Mouse (Mus musculus): ENCODE data around the gene Phkb. TPM values are rescaled to one million over a fixed set of nuclear protein-coding genes. Genes with fewer than 3 reads are reported as not detected.
"Not testable (repeated sequence)": the region's sequence is repeated elsewhere in the genome, so short reads cannot be mapped to it uniquely, and the experiment has no call there.

The Phkb gene
- polyA plus RNA-seq, 1 experiment from 2014 or later, result 26.0 TPM

DNA sequence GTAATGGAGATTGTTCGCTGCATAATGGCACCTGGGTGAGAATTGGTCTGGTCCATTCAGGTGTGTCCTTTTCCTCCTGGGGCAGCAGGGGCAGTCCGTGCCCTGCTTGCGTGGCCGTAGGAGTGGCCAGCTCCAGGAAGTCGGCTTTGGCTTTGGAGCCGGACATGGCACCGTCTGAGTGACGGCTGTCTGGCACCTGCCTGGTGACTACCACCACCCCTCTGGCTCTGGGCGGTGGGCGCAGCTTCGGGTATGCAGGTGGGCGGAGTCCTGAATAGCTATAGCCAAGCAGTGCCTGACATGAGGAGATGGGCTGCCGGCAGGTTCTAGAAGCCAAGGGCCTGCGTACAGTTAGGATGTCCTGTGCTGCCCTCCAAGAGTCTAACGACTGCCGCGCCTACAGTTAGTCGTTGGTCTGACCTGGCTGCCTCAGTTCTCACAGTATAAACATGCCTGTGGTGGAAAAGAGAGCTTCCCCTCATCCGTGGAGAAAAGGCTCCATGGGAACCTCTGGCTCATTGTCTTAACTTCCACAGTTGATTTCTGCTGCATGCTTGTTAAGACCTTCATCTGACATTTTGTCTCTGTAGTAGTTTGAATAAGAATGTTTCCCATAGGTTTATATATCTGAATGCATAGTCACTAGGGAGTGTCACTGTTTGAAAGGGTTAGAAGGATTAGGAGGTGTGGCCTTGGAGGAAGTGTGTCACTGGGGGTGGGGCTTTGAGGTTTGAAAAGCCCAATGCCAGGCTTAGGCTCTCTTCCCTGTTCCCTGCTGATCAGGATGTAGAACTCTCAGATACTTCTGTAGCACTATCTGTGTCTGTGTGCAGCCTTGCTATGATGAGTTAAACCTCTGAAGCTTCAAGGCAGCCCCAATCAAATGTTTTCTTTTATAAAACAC lies 13.7 kb downstream of the Phkb start:
- Histone ChIP-seq H3K4me3 (replicated peaks; ENCODE audit: low read length) (no peak overlapping the region), H3K9ac (replicated peaks; ENCODE audit: low read depth, low read length) (no peak overlapping the region), H3K9me3 (ENCODE audit: control insufficient read depth, low read length) (no peaks in the 10 kb centered on the region), H3K27me3 (replicated peaks; ENCODE audit: control insufficient read depth, insufficient read depth, low read length) (no peaks in the 10 kb centered on the region), H3K36me3 (ENCODE audit: control insufficient read depth, insufficient read depth) (no peaks in the 10 kb centered on the region), H3K4me2 (ENCODE audit: low read length) (no peak overlapping the region), H3K27ac (ENCODE audit: low read length) (no peak overlapping the region), H3K4me1 (replicated peaks; ENCODE audit: control insufficient read depth, insufficient read depth, low read length) (no peaks in the 10 kb centered on the region)
- 89% methylated on average over 19 of the region's 19 CpGs for WGBS
- no peak for ATAC-seq

DNA sequence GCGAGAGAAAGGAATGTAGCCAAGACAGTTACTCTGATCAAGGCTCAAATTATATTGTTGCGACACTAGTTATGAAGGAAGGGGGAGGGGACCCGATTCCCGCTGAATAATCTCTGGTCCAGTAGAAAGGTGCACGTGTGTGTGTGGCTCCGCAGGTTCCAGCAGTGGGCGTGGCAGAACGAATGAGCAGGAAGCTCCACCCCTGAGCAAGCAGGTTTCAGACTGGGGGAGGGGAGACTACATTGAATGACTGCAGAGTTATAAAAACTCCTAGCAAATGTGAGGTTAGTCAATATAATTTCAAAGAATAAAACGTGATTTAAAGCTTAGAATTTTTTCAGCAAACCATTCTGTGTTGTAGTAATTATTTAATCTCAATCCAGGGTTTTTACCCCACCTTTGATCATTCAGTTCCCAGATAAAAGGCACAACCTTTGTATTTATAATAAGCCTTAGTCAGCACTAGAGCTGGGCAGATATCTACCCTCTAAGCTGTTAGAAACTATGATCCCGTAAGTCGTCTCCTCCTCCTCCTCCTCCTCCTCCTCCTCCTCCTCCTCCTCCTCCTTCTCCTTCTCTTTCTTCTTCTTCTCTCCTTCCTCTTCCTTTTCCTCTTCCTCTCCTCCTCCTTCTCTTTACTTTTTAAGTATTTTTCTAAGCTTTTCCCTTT lies 16.6 kb downstream of the Phkb start:
- WGBS, result 39% methylated on average over 11 of the region's 11 CpGs
- not testable (repeated sequence) for H3K9me3 ChIP-seq (ENCODE audit: control insufficient read depth, low read length); H3K4me1 ChIP-seq (replicated peaks; ENCODE audit: control insufficient read depth, insufficient read depth, low read length); H3K36me3 ChIP-seq (ENCODE audit: control insufficient read depth, insufficient read depth); H3K27ac ChIP-seq (ENCODE audit: low read length); H3K27me3 ChIP-seq (replicated peaks; ENCODE audit: control insufficient read depth, insufficient read depth, low read length); H3K4me3 ChIP-seq (replicated peaks; ENCODE audit: low read length); ATAC-seq; H3K4me2 ChIP-seq (ENCODE audit: low read length); H3K9ac ChIP-seq (replicated peaks; ENCODE audit: low read depth, low read length)

DNA sequence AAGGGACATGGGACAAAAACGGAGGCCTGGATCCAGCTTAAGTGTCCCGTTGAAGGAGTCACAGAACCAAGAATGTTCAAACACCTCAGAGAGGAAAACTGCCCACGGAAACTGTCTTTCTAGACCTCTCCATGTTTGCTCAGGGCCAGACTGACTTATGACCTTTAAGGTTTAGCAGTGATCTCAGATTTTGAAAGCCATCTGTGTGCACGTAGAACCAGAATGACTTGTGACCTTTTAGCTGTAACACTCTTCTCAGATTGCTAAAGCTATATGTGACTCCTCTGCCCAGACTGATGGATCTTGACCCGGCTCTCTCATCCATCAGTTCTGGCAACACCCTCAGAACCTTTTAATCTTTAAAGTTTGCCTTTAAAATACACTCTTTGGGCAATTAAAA lies 19.9 kb downstream of the Phkb start:
- H3K4me1 ChIP-seq (replicated peaks; ENCODE audit: control insufficient read depth, insufficient read depth, low read length), result no peaks in the 10 kb centered on the region
- no peak overlapping the region for H3K27ac ChIP-seq (ENCODE audit: low read length)
- H3K36me3 ChIP-seq (ENCODE audit: control insufficient read depth, insufficient read depth), result no peaks in the 10 kb centered on the region
- no peaks in the 10 kb centered on the region for H3K27me3 ChIP-seq (replicated peaks; ENCODE audit: control insufficient read depth, insufficient read depth, low read length)
- no peak overlapping the region for H3K9ac ChIP-seq (replicated peaks; ENCODE audit: low read depth, low read length)
- no peak overlapping the region for H3K4me2 ChIP-seq (ENCODE audit: low read length)
- 89% methylated on average over 5 of the region's 5 CpGs for WGBS
- no peak for ATAC-seq
- H3K4me3 ChIP-seq (replicated peaks; ENCODE audit: low read length), result no peak overlapping the region
- H3K9me3 ChIP-seq (ENCODE audit: control insufficient read depth, low read length), result no peaks in the 10 kb centered on the region

DNA sequence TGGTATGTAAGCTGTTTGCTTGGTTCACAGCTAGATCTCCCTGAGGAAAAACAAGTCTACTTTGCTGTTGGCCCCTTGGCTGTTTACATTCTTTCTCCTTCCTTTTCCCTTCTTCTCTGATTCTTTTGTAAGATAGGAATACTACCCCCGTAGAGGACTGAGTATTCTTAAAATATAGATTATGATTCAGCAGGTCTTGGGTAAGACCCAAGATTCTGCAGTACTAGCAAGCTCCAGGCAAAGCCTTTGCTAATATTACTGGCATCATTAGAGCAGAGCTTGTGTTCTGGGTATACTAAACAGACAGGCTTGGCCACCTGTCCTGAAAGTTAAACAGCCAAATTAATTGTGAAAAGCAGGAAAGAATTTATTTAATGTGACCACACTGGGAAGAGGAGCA lies 21.6 kb downstream of the Phkb start:
- no peaks in the 10 kb centered on the region for H3K9me3 ChIP-seq (ENCODE audit: control insufficient read depth, low read length)
- no peak for ATAC-seq
- 89% methylated on average over 1 of the region's 1 CpGs for WGBS
- no peaks in the 10 kb centered on the region for H3K4me1 ChIP-seq (replicated peaks; ENCODE audit: control insufficient read depth, insufficient read depth, low read length)
- no peak overlapping the region for H3K4me2 ChIP-seq (ENCODE audit: low read length)
- H3K9ac ChIP-seq (replicated peaks; ENCODE audit: low read depth, low read length), result no peak overlapping the region
- no peaks in the 10 kb centered on the region for H3K36me3 ChIP-seq (ENCODE audit: control insufficient read depth, insufficient read depth)
- no peak overlapping the region for H3K4me3 ChIP-seq (replicated peaks; ENCODE audit: low read length)
- H3K27me3 ChIP-seq (replicated peaks; ENCODE audit: control insufficient read depth, insufficient read depth, low read length), result no peaks in the 10 kb centered on the region
- no peak overlapping the region for H3K27ac ChIP-seq (ENCODE audit: low read length)

DNA sequence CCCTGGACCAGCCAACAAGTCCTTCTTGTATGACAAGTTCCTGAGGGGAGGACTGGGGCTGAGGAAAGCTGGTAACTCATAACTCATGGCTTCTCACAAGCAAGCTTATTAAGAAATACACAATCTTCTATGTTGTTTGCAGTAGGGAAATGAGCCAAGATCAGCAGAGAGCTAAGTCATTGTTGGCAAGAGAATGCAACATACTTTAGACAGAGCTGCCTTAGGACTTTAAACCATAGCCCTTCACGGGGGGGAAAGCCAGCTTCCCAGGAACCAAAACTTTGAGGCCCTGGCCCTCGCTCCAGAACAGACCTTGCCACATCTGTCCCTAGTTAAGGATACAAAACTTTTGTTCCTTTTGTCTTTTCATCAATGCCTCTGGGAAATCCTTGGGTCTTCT lies 30.9 kb downstream of the Phkb start:
- H3K9ac ChIP-seq (replicated peaks; ENCODE audit: low read depth, low read length), result no peak overlapping the region
- WGBS, result 56% methylated on average over 2 of the region's 2 CpGs

DNA sequence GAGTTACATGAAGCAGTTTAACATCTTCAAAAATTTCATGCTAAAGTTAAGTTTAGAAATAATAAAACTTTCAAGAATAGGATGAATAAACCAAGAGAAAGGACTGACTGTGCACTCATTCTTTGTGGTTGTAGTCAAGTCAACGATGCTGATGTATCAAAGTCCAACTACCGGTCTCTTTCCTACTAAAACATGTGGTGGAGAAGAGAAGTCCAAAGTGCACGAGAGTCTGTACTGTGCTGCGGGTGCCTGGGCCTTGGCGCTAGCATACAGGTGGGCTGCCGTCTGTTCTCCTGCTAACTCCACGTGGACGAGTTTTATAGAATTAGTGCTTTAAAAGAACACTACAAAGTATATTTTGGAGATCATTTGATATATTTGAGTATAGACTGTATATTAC lies 37.2 kb downstream of the Phkb start:
- Histone ChIP-seq H3K4me1 (replicated peaks; ENCODE audit: control insufficient read depth, insufficient read depth, low read length) (no peaks in the 10 kb centered on the region), H3K27ac (ENCODE audit: low read length) (no peak overlapping the region), H3K9me3 (ENCODE audit: control insufficient read depth, low read length) (no peaks in the 10 kb centered on the region), H3K4me3 (replicated peaks; ENCODE audit: low read length) (no peak overlapping the region), H3K27me3 (replicated peaks; ENCODE audit: control insufficient read depth, insufficient read depth, low read length) (no peaks in the 10 kb centered on the region), H3K4me2 (ENCODE audit: low read length) (no peak overlapping the region), H3K9ac (replicated peaks; ENCODE audit: low read depth, low read length) (no peak overlapping the region), H3K36me3 (ENCODE audit: control insufficient read depth, insufficient read depth) (no peaks in the 10 kb centered on the region)
- no peak for ATAC-seq
- 97% methylated on average over 8 of the region's 8 CpGs for WGBS

More for the DNA sequence above, 30.9 kb downstream of the Phkb start:
- Histone ChIP-seq H3K27ac (ENCODE audit: low read length) (no peak overlapping the region), H3K4me3 (replicated peaks; ENCODE audit: low read length) (no peak overlapping the region), H3K4me2 (ENCODE audit: low read length) (no peak overlapping the region), H3K9me3 (ENCODE audit: control insufficient read depth, low read length) (no peaks in the 10 kb centered on the region), H3K36me3 (ENCODE audit: control insufficient read depth, insufficient read depth) (no peaks in the 10 kb centered on the region), H3K27me3 (replicated peaks; ENCODE audit: control insufficient read depth, insufficient read depth, low read length) (no peaks in the 10 kb centered on the region), H3K4me1 (replicated peaks; ENCODE audit: control insufficient read depth, insufficient read depth, low read length) (no peaks in the 10 kb centered on the region)
- ATAC-seq, result no peak

DNA sequence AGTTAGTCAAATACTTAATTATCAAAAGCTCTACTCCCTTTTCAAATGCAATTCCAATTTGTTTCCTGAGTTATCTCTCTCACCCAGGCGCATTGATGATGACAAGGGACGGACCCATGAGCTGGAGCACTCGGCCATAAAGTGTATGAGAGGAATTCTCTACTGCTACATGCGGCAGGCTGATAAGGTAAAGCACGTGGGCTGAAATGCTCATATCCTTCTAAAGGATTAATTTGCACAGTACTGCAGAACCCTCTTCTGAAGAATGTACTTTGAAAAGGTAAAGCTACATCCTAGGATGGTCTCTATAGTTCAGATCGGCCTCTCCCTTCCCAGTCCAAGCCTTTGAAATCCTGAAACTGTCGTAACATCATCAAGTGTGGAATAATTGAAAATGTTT lies 38.9 kb downstream of the Phkb start:
- Histone ChIP-seq H3K9me3 (ENCODE audit: control insufficient read depth, low read length) (no peaks in the 10 kb centered on the region), H3K4me1 (replicated peaks; ENCODE audit: control insufficient read depth, insufficient read depth, low read length) (no peaks in the 10 kb centered on the region), H3K27me3 (replicated peaks; ENCODE audit: control insufficient read depth, insufficient read depth, low read length) (no peaks in the 10 kb centered on the region), H3K9ac (replicated peaks; ENCODE audit: low read depth, low read length) (no peak overlapping the region), H3K36me3 (ENCODE audit: control insufficient read depth, insufficient read depth) (no peaks in the 10 kb centered on the region), H3K4me3 (replicated peaks; ENCODE audit: low read length) (no peak overlapping the region), H3K27ac (ENCODE audit: low read length) (no peak overlapping the region), H3K4me2 (ENCODE audit: low read length) (no peak overlapping the region)
- no peak for ATAC-seq
- 90% methylated on average over 7 of the region's 7 CpGs for WGBS

DNA sequence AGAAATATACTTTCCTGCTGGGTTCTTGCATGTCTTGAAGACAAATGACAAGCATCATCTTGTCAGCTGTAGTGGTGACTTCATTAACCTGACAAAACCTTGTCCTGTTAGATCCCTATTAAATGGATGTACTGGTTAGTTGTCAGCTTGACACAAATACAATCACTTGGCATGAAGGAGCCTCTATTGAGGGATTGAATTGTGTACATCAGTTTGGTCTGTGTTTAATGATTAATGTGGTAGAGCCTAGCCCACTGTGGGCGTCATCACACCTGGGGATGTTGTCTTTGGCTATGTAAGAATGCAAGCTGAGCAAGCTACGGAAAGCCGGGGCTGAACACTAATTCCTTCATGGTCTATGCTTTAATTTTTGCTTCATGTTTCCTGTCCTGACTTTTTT lies 44.1 kb downstream of the Phkb start:
- Histone ChIP-seq H3K9me3 (ENCODE audit: control insufficient read depth, low read length) (no peaks in the 10 kb centered on the region), H3K9ac (replicated peaks; ENCODE audit: low read depth, low read length) (no peak overlapping the region), H3K4me3 (replicated peaks; ENCODE audit: low read length) (no peak overlapping the region), H3K4me2 (ENCODE audit: low read length) (no peak overlapping the region), H3K27ac (ENCODE audit: low read length) (no peak overlapping the region), H3K4me1 (replicated peaks; ENCODE audit: control insufficient read depth, insufficient read depth, low read length) (no peaks in the 10 kb centered on the region), H3K36me3 (ENCODE audit: control insufficient read depth, insufficient read depth) (no peaks in the 10 kb centered on the region), H3K27me3 (replicated peaks; ENCODE audit: control insufficient read depth, insufficient read depth, low read length) (no peaks in the 10 kb centered on the region)
- no peak for ATAC-seq
- WGBS, result 91% methylated on average over 3 of the region's 3 CpGs

DNA sequence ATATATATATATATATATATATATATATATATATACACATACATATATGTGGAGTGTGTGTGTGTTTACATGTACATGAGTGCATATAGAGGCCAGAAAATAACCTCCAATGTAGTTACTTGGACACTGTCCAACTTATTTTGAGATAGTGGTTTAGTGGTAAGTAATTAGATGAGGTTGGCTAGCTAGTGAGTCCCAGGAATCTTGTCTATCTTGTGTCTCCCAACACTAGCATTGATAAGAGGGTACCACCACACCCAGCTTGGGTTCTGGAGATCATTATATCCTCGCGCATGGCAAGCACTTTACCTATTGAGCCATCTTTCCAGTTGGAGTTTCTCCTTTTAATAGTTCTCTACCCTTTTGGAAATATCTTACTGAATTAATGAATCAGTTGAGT lies 56.9 kb downstream of the Phkb start:
- H3K36me3 ChIP-seq (ENCODE audit: control insufficient read depth, insufficient read depth), result no peaks in the 10 kb centered on the region
- 97% methylated on average over 2 of the region's 2 CpGs for WGBS

More for the DNA sequence above, 56.9 kb downstream of the Phkb start:
- H3K4me2 ChIP-seq (ENCODE audit: low read length), result no peak overlapping the region
- ATAC-seq, result no peak
- H3K27ac ChIP-seq (ENCODE audit: low read length), result no peak overlapping the region
- no peaks in the 10 kb centered on the region for H3K4me1 ChIP-seq (replicated peaks; ENCODE audit: control insufficient read depth, insufficient read depth, low read length)
- no peaks in the 10 kb centered on the region for H3K27me3 ChIP-seq (replicated peaks; ENCODE audit: control insufficient read depth, insufficient read depth, low read length)
- no peak overlapping the region for H3K9ac ChIP-seq (replicated peaks; ENCODE audit: low read depth, low read length)
- H3K9me3 ChIP-seq (ENCODE audit: control insufficient read depth, low read length), result no peaks in the 10 kb centered on the region
- H3K4me3 ChIP-seq (replicated peaks; ENCODE audit: low read length), result no peak overlapping the region

Data from forebrain, embryonic 16.5 days (tissue).